Mouse (Mus musculus) urinary bladder, postnatal 14 days (tissue): Measurements from ENCODE around the gene Tlr5.

Source experiments
- DNase-seq: peaks from one replicate; pipeline ENCODE4 v3.0.0; 2021; ENCODE audit warnings: low spot score

The Tlr5 gene

DNA sequence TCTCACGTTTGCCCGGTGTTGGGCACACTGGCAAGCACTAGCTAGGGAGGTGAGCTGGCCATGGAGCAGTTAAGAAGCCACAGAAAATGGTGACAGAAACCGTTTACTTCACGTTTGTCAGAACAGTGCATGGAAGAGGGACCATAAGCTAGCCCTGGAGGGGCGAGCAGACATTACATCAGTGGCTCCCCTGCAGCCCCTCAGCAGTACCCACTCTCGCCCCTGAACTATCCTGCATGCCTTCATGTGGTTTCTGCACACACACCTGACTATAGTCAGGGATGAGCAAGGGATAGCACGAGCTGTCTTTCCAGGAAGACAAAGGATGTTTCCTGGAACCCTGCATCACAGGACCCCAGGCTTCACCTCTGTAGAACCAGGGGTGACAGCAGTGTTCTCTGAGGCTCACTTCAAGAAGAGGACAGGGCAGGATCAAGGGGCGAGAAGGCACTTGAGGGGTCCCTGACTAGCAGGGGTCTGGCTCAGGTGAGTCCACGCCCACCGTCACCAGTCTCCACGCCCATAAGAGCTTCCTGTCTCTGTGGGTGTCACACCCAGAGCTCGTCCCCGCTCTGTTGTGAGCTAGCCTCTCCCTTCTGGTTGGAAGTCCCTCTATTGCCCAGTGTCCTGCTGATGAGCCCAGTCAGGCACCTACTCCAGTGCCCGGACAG, 35.6 kb downstream of the Tlr5 start:
- no peak for DNase-seq

GRCm38 (mm10) chr1:182991002-182991778, 36.6 kb downstream of the Tlr5 start:
- DNase-seq: peak; percentile 61
